Mouse (Mus musculus): ENCODE measurements around the gene St6galnac5.
"Not testable (repeated sequence)": the region's sequence is repeated elsewhere in the genome, so short reads cannot be mapped to it uniquely, and the experiment has no call there.

St6galnac5 gene

DNA sequence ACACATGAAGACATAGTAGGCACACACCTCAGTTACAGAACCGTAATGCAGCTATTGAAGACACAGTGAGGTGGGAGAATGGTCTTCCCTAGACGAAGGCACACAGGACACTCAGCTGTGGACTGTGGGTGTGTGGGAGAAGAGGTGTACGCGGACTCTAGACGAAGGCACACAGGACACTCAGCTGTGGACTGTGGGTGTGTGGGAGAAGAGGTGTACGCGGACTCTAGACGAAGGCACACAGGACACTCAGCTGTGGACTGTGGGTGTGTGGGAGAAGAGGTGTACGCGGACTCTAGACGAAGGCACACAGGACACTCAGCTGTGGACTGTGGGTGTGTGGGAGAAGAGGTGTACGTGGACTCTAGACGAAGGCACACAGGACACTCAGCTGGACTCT is 197.7 kb downstream of the St6galnac5 start:
- not testable (repeated sequence) for DNase-seq

DNA sequence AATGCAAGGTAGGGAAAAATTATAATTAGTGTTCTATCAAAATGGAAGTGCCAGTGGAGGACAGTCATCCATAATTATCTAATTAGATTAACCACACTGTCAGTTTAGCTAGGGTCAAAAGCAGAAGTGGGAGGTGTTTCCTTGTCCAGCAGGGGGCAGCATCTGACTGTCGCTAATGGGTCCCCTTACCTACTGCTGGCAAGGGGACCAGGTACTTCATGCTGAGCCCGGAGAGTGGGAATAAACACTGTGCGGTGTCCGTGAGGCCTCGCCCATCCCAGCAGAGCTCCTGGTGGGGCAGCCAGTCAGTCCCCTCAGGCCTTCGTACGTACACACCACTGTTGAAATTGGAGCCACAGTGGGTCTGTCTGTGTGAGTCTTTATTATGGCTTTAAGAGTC is 198.3 kb downstream of the St6galnac5 start:
- peak; percentile 51 to 74 for DNase-seq

DNA sequence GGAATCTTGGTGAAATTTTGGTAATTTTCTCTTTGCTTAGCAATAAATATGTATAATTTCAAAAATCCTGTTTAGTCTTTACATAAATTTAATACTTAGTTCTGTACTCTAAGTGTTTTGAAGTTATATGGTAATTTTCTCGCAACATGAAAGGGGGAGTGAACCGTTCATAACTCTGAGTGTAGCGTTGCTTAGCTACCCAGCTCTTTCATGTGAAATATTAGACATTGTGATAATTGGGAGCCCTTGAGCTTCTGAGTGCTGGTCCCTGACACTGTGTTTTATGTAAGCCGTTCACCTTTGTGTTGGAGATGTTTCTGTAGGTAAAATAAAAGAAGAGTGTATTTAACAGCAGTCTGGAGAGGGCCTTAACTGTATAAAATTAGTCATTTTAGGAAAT is 202.2 kb downstream of the St6galnac5 start:
- DNase-seq = no peak

DNA sequence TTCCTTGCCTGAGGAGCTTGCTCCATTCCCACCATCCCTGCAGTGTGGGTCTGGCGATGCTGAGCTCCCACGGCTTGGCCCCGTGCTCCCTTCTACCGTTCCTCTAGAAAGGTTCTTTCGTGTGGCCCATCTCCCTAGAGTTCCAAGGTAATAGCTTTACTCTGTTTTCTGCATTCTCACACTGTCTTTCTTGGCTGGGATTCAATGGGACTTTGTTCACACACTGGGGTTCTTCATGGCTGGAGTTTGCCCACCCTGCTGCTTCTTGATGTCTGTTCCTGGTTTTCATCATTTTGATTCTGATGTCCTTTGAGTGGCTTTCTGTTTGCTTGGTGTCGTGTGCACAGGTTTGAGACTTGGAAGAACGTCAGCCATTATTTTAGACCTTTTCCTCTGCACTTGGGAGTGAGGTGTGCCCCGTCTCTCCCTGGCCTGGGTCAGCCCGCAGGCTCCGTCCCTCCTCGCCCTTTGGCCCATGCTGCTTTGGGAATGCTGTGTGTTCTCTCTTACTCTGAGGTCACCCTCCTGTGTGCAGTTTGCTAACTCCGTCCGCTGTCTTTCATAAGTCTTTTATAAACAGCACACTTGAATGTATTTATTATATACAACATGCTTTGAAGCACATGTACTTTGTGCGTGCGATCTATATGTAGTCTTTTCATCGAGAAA is 205.0 kb downstream of the St6galnac5 start:
- DNase-seq = no peak

DNA sequence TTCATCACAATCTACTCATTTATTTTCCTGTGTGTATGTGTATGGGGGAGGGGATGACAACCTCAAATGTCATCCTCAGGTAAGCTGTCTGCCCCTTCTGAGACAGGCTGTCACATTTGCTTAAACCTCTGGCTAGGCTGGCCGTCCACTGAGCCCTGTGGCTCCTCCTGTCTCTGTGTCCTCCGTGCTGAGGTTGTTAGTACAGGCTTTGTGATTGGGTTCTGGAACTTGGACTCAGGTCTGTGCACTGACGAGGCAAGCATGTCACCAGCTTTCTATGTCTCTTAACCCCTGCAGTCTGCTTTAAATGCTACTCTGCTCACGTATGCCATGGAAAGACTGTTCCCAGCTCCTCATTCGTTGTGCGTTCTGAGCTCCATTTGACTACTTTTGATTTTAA is 205.7 kb downstream of the St6galnac5 start:
- no peak for DNase-seq

DNA sequence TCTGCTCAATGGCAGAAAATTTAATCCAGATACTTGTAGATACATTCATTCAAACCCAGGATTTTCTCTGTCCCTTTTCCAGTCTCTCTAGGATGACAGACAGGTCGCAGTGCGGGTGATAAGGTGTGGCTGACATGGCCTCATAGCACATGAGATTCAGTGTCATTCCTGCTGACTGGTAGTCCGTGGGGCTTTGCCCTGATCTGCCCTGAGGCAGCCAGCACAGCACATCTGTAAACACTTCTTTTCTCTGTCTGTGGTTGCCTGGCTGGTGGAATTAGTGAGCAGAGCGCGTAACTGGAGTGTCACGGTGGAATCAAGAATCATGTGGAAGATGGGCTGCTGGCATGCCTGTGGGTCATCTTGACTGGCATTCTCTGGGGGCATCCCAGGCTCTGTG is 212.0 kb downstream of the St6galnac5 start:
- no peak for DNase-seq

DNA sequence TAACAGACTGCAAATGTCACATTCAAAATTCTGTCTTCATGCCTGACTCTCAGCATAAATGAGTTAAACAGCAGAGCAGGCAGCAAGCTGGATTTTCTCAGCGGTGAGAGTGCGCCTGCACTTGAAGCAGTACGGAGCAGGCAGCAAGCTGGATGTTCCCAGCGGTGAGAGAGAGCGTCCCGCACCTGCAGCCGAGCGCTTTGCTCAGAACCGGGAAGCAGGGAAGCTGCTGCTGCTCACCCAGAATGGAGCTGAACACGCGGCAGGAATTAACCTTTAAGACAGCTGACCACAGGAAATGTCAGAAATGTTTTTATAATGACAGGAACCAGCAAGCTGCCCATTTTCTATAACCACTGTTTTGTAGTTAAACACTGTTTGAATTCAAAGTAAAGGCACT is 214.6 kb downstream of the St6galnac5 start:
- DNase-seq = no peak

Data from lung, postnatal 4 days (tissue).